17 mouse cellular contexts compared by ENCODE assay signal in genomic region chr3:92689154-92689553, GRCm38 (mm10). TPM values are rescaled to one million over a fixed set of nuclear protein-coding genes. Genes with fewer than 3 reads are reported as not detected.
DNase-seq lines count a peak whose midpoint lies in the region; ATAC-seq and TF ChIP-seq lines count a peak whose summit lies in the region.
"Not testable (repeated sequence)": the region's sequence is repeated elsewhere in the genome, so short reads cannot be mapped to it uniquely, and the experiment has no call there.
"Had no signal": no experiment of that assay in that cellular context is flagged by ENCODE, and none has a peak within 500 bp of the region (broad histone marks: within the 10 kb centered on the region; RNA-seq: fewer than 3 reads in every experiment).

No protein-coding gene starts in this region.

- not testable (repeated sequence) for H3K27me3 ChIP-seq in kidney, adult 2 months (replicated peaks; ENCODE audit: control insufficient read depth, insufficient read depth, low read length)

- H3K36me3 ChIP-seq in kidney, adult 2 months (ENCODE audit: control insufficient read depth, insufficient read depth, low read length): not testable (repeated sequence)

- 78% methylated on average over 16 of the region's 16 CpGs for WGBS in kidney, adult 2 months
- 57% methylated on average over 16 of the region's 16 CpGs for WGBS in lung, adult 2 months

- peak; percentile 39 for ATAC-seq in CD4-positive, CD25-positive, alpha-beta regulatory T cell, adult 4 months

- H3K4me3 ChIP-seq in kidney, adult 2 months (ENCODE audit: insufficient read depth, low read depth, low read length); lung, adult 2 months (replicated peaks; ENCODE audit: extremely low read depth, low read depth, low read length): not testable (repeated sequence)

- not testable (repeated sequence) for TF ChIP-seq POLR2A in kidney, adult 2 months (IDR thresholded peaks at IDR 0.05; ENCODE audit: low read depth, low read length); lung, adult 2 months (IDR thresholded peaks at IDR 0.05; ENCODE audit: borderline replicate concordance, extremely low read depth, low read depth, low read length)

- not testable (repeated sequence) for TF ChIP-seq CTCF in kidney, adult 2 months (conservative IDR thresholded peaks at IDR 0.05; ENCODE audit: insufficient read depth, insufficient read length, low read depth, low read length); lung, adult 2 months (IDR thresholded peaks at IDR 0.05; ENCODE audit: insufficient read depth, low read length)

- H3K27ac ChIP-seq in kidney, adult 2 months (ENCODE audit: insufficient read depth, low read depth, low read length): not testable (repeated sequence)

- not testable (repeated sequence) for H3K4me1 ChIP-seq in kidney, adult 2 months (ENCODE audit: control insufficient read depth, insufficient read depth, low read length); lung, adult 2 months (ENCODE audit: control insufficient read depth, insufficient read depth, low read length)

- DNase-seq in adrenal gland, postnatal 10 days: peak; percentile 40
- DNase-seq in cerebellum, adult 9-10 months: peak; percentile 8
- peak; percentile 19 for DNase-seq in gastrocnemius, postnatal 10 days
- DNase-seq in kidney, adult 2 months: peak; percentile 15
- peak; percentile 6 for DNase-seq in lung, adult 2 months
- DNase-seq in natural killer cell, adult 2 months (ENCODE audit: low spot score in 2 of 2): peak; percentile 7 to 14
- peak; percentile 3 to 39 for DNase-seq in thymus, postnatal 36 days

RNA-seq across cellular contexts. Expression of gene Lce1d, which starts 2.1 kb away (rescaled TPM):
- polyA plus RNA-seq in CD4-positive, CD25-positive, alpha-beta regulatory T cell, adult 4 months (2017; shearing (Covaris generic)): not detected
- total RNA-seq in adrenal gland, postnatal 10 days (2021): not detected
- total RNA-seq in gastrocnemius, postnatal 10 days (2021): not detected
- polyA plus RNA-seq in kidney, adult 2 months (2012; rRNA removed): not detected in 2 replicates
- polyA plus RNA-seq in lung, adult 2 months (2012; rRNA removed): 77.1 TPM in 1 of 2 replicates, not detected in the other
- total RNA-seq: adrenal gland, adult 8-10 months; gastrocnemius, postnatal 4 days; hindbrain, postnatal 0 days had no signal
- polyA plus RNA-seq: embryonic facial prominence, embryonic 10.5 days; frontal cortex, adult 2 months; heart, postnatal 0 days; hindbrain, postnatal 0 days; lung, embryonic 15.5 days; midbrain, embryonic 13.5 days; stomach, embryonic 16.5 days had no signal

RNA-seq across cellular contexts. Expression of gene Lce1c, which starts 10.1 kb away (rescaled TPM):
- polyA plus RNA-seq in CD4-positive, CD25-positive, alpha-beta regulatory T cell, adult 4 months (2017; shearing (Covaris generic)): not detected
- total RNA-seq in adrenal gland, postnatal 10 days (2021): not detected
- total RNA-seq in gastrocnemius, postnatal 10 days (2021): not detected
- polyA plus RNA-seq in kidney, adult 2 months (2012; rRNA removed): not detected in 2 replicates
- 0.18 and 55.3 TPM in 2 replicates for polyA plus RNA-seq in lung, adult 2 months (2012; rRNA removed)
- total RNA-seq: adrenal gland, adult 8-10 months; hindbrain, postnatal 0 days had no signal
- polyA plus RNA-seq: embryonic facial prominence, embryonic 10.5 days; frontal cortex, adult 2 months; heart, postnatal 0 days; hindbrain, postnatal 0 days; lung, embryonic 15.5 days; midbrain, embryonic 13.5 days had no signal

RNA-seq across cellular contexts. Expression of gene Lce1a2, which starts 19.0 kb away (rescaled TPM):
- not detected for polyA plus RNA-seq in CD4-positive, CD25-positive, alpha-beta regulatory T cell, adult 4 months (2017; shearing (Covaris generic))
- total RNA-seq in adrenal gland, postnatal 10 days (2021): not detected
- total RNA-seq in gastrocnemius, postnatal 10 days (2021): not detected
- polyA plus RNA-seq in kidney, adult 2 months (2012; rRNA removed): not detected in 2 replicates
- polyA plus RNA-seq in lung, adult 2 months (2012; rRNA removed): 74.9 TPM in 1 of 2 replicates, not detected in the other
- total RNA-seq: adrenal gland, adult 8-10 months; gastrocnemius, postnatal 4 days; hindbrain, postnatal 0 days had no signal
- polyA plus RNA-seq: embryonic facial prominence, embryonic 10.5 days; frontal cortex, adult 2 months; heart, postnatal 0 days; hindbrain, postnatal 0 days; lung, embryonic 15.5 days; midbrain, embryonic 13.5 days had no signal

RNA-seq across cellular contexts. Expression of gene Lce1e, which starts 19.7 kb away (rescaled TPM):
- not detected for polyA plus RNA-seq in CD4-positive, CD25-positive, alpha-beta regulatory T cell, adult 4 months (2017; shearing (Covaris generic))
- not detected for total RNA-seq in adrenal gland, postnatal 10 days (2021)
- not detected for total RNA-seq in gastrocnemius, postnatal 10 days (2021)
- polyA plus RNA-seq in kidney, adult 2 months (2012; rRNA removed): not detected in 2 replicates
- 25.3 TPM in 1 of 2 replicates, not detected in the other for polyA plus RNA-seq in lung, adult 2 months (2012; rRNA removed)
- total RNA-seq: adrenal gland, adult 8-10 months; gastrocnemius, postnatal 4 days; hindbrain, postnatal 0 days had no signal
- polyA plus RNA-seq: embryonic facial prominence, embryonic 10.5 days; frontal cortex, adult 2 months; heart, postnatal 0 days; hindbrain, postnatal 0 days; lung, embryonic 15.5 days; midbrain, embryonic 13.5 days; stomach, embryonic 16.5 days had no signal

RNA-seq across cellular contexts. Expression of gene Lce1f, which starts 31.0 kb away (rescaled TPM):
- not detected for polyA plus RNA-seq in CD4-positive, CD25-positive, alpha-beta regulatory T cell, adult 4 months (2017; shearing (Covaris generic))
- not detected for total RNA-seq in adrenal gland, postnatal 10 days (2021)
- not detected for total RNA-seq in gastrocnemius, postnatal 10 days (2021)
- not detected in 2 replicates for polyA plus RNA-seq in kidney, adult 2 months (2012; rRNA removed)
- polyA plus RNA-seq in lung, adult 2 months (2012; rRNA removed): 38.2 TPM in 1 of 2 replicates, not detected in the other
- total RNA-seq: adrenal gland, adult 8-10 months; gastrocnemius, postnatal 4 days; hindbrain, postnatal 0 days had no signal
- polyA plus RNA-seq: embryonic facial prominence, embryonic 10.5 days; frontal cortex, adult 2 months; heart, postnatal 0 days; hindbrain, postnatal 0 days; lung, embryonic 15.5 days; midbrain, embryonic 13.5 days; stomach, embryonic 16.5 days had no signal
